Mouse (Mus musculus): Measurements from ENCODE around the gene Med23. TPM values are rescaled to one million over a fixed set of nuclear protein-coding genes. Genes with fewer than 3 reads are reported as not detected.
A peak's percentile ranks its signal among the peaks of the same experiment; 100 is the strongest.

Med23 gene
- total RNA-seq, 2 experiments from 2014 or later, result 34.5 to 35.7 TPM

- no peak for DNase-seq (ENCODE audit: low spot score in 2 of 2)
- intact Hi-C loops (cut with DNase I), result no loop called here
These were observed 88.7 kb downstream of the Med23 start for GRCm38 (mm10) chr10:24958280-24959042.

- intact Hi-C loops (cut with DNase I), result no loop called here
- DNase-seq (ENCODE audit: low spot score in 2 of 2), result no peak
These were observed 89.5 kb downstream of the Med23 start for GRCm38 (mm10) chr10:24959043-24959916.

- intact Hi-C loops (cut with DNase I), result loop anchor here (1.0 to 5.0 kb wide), 2 partner anchors 258 to 276 kb away; no protein-coding TSS in a partner anchor
- peak in 1 of 2 experiments; percentile 58 for DNase-seq (ENCODE audit: low spot score in 2 of 2)
These were observed 91.3 kb downstream of the Med23 start for GRCm38 (mm10) chr10:24961112-24961511.

- DNase-seq (ENCODE audit: low spot score in 2 of 2), result peak in 1 of 2 experiments; percentile 67
- intact Hi-C loops (cut with DNase I), result loop anchor here (1.0 to 5.0 kb wide), 2 partner anchors 257 to 275 kb away; no protein-coding TSS in a partner anchor
These were observed 92.1 kb downstream of the Med23 start for GRCm38 (mm10) chr10:24961889-24962288.

Small RNA genes within 50 kb of the gene (microRNA-seq; reads per million reads assigned to microRNA genes)
- gene Mir6905, result 0 to 0.25 reads per million in 2 experiments

Other genes with a start within 250 kb of the Med23 start
- 1 to 10 TPM; 3.9 to 4.0 TPM for gene Enpp1, start 157.8 kb upstream of the Med23 start, total RNA-seq (2021)
- gene Enpp3, start 27.2 kb upstream of the Med23 start, total RNA-seq (2021), result 1 to 10 TPM in 1 of 2 experiments, under 1 TPM in 1; 0.71 to 1.1 TPM
- gene Arg1, start 57.5 kb downstream of the Med23 start, total RNA-seq (2021), result under 1 TPM in 1 of 2 experiments, not detected in 1; 0.37 TPM